Mouse (Mus musculus) kidney, postnatal 0 days (tissue): ENCODE measurements at regions not wholly inside any gene's neighbourhood (a gene's known extent, or its start where the extent isn't known, plus 50 kb on each side); places are given as distances from the start of the nearest gene placed in this dataset.

ENCODE experiments used
- ATAC-seq: fragments of 200-750 bp; cut with Nextera tagmentation; replicated peaks from 2 replicates; pipeline ENCODE4 v1.8.0; 2017; ENCODE audit warnings: low read depth, moderate number of reproducible peaks, moderate TSS enrichment, moderate library complexity; ENCODE audit not compliant: low FRiP score
- DNase-seq: peaks from one replicate; pipeline ENCODE4 v3.0.0-alpha.2; 2016; ENCODE audit warnings: low spot score
- H3K27ac ChIP-seq: fragments of 300-500 bp; sonication (generic); 2 replicates; pipeline ENCODE4 v1.5.1; 2014; ENCODE audit warnings: mild to moderate bottlenecking
- H3K27me3 ChIP-seq: fragments of 300-500 bp; sonication (generic); 2 replicates; pipeline ENCODE4 v1.6.1; 2014; ENCODE audit warnings: low read length, mixed read lengths; ENCODE audit not compliant: insufficient read depth
- H3K36me3 ChIP-seq: fragments of 300-500 bp; sonication (generic); 2 replicates; pipeline ENCODE4 v1.6.1; 2014; ENCODE audit warnings: low read length, mixed read lengths; ENCODE audit not compliant: insufficient read depth
- H3K4me1 ChIP-seq: fragments of 300-500 bp; sonication (generic); replicated peaks from 2 replicates; pipeline ENCODE4 v1.6.1; 2014; ENCODE audit warnings: antibody characterized with exemption, low read length, mixed read lengths; ENCODE audit not compliant: insufficient read depth
- H3K4me2 ChIP-seq: fragments of 300-500 bp; sonication (generic); 2 replicates; pipeline ENCODE4 v1.6.1; 2014; ENCODE audit warnings: mild to moderate bottlenecking, low read length, moderate library complexity, mixed read lengths
- H3K4me3 ChIP-seq: fragments of 300-500 bp; sonication (generic); replicated peaks from 2 replicates; pipeline ENCODE4 v1.5.1; 2014; ENCODE audit warnings: low read depth, low read length
- H3K9ac ChIP-seq: fragments of 300-500 bp; sonication (generic); 2 replicates; pipeline ENCODE4 v1.6.1; 2014; ENCODE audit warnings: low read depth, low read length
- H3K9me3 ChIP-seq: fragments of 300-500 bp; sonication (generic); replicated peaks from 2 replicates; pipeline ENCODE4 v1.6.1; 2016; ENCODE audit warnings: low read length, inconsistent platforms, mixed read lengths
- CTCF ChIP-seq: IDR thresholded peaks from 2 replicates; pipeline ENCODE4 v1.5.1; 2016; ENCODE audit warnings: antibody characterized with exemption, low read depth, mild to moderate bottlenecking, moderate library complexity
- WGBS: fragments of 180-500 bp; shearing (Covaris S2); extraction: QIAGEN DNeasy Blood & Tissue Kit; methylation state at CpG from one replicate; pipeline ENCODE4 v1.1.7; 2014; 5-methylcytosine and 5-hydroxymethylcytosine counted together

- DNase-seq = no peak
- no peak overlapping the region for H3K9ac ChIP-seq
- H3K4me1 ChIP-seq = no peaks in the 10 kb centered on the region
- ATAC-seq = no peak
- no peaks in the 10 kb centered on the region for H3K36me3 ChIP-seq
- 49% methylated on average over 8 of the region's 8 CpGs for WGBS
- no peak for TF ChIP-seq CTCF
- H3K27ac ChIP-seq = no peak overlapping the region
- H3K4me3 ChIP-seq = no peak overlapping the region
- no peak overlapping the region for H3K4me2 ChIP-seq
- no peaks in the 10 kb centered on the region for H3K27me3 ChIP-seq
- no peaks in the 10 kb centered on the region for H3K9me3 ChIP-seq
Observed at GRCm38 (mm10) chr6:139186431-139186830, 315.3 kb downstream of the Rergl start.

- no peak for TF ChIP-seq CTCF
Observed at GRCm38 (mm10) chr6:139160352-139160751, 341.4 kb downstream of the Rergl start.

GRCm38 (mm10) chr6:139159741-139160140, 342.0 kb downstream of the Rergl start:
- Histone ChIP-seq H3K9ac (no peak overlapping the region), H3K9me3 (no peaks in the 10 kb centered on the region), H3K4me2 (no peak overlapping the region), H3K36me3 (no peaks in the 10 kb centered on the region), H3K4me3 (no peak overlapping the region), H3K27ac (no peak overlapping the region), H3K27me3 (no peaks in the 10 kb centered on the region), H3K4me1 (no peaks in the 10 kb centered on the region)
- DNase-seq = no peak
- no peak for ATAC-seq
- WGBS = 77% methylated on average over 4 of the region's 4 CpGs
- TF ChIP-seq CTCF = no peak

More at GRCm38 (mm10) chr6:139160352-139160751, 341.4 kb downstream of the Rergl start:
- Histone ChIP-seq H3K9me3 (no peaks in the 10 kb centered on the region), H3K27ac (no peak overlapping the region), H3K36me3 (no peaks in the 10 kb centered on the region), H3K9ac (no peak overlapping the region), H3K4me1 (no peaks in the 10 kb centered on the region), H3K27me3 (no peaks in the 10 kb centered on the region), H3K4me2 (no peak overlapping the region), H3K4me3 (no peak overlapping the region)
- DNase-seq (no peak), ATAC-seq (no peak)
- WGBS = 86% methylated on average over 6 of the region's 6 CpGs

GRCm38 (mm10) chr6:139154802-139155201, 347.0 kb downstream of the Rergl start:
- Histone ChIP-seq H3K27ac (no peak overlapping the region), H3K4me3 (no peak overlapping the region), H3K36me3 (no peaks in the 10 kb centered on the region), H3K4me2 (no peak overlapping the region), H3K27me3 (no peaks in the 10 kb centered on the region), H3K4me1 (no peaks in the 10 kb centered on the region), H3K9me3 (no peaks in the 10 kb centered on the region), H3K9ac (no peak overlapping the region)
- 82% methylated on average over 1 of the region's 1 CpGs for WGBS
- ATAC-seq (no peak), DNase-seq (no peak)
- TF ChIP-seq CTCF = no peak

- no peak for ATAC-seq
- H3K4me1 ChIP-seq = no peaks in the 10 kb centered on the region
- H3K9me3 ChIP-seq = no peaks in the 10 kb centered on the region
- no peaks in the 10 kb centered on the region for H3K27me3 ChIP-seq
- no peak for DNase-seq
- H3K9ac ChIP-seq = no peak overlapping the region
- TF ChIP-seq CTCF = no peak
- H3K4me3 ChIP-seq = no peak overlapping the region
- H3K36me3 ChIP-seq = no peaks in the 10 kb centered on the region
- 71% methylated on average over 1 of the region's 6 CpGs for WGBS
- H3K27ac ChIP-seq = no peak overlapping the region
- H3K4me2 ChIP-seq = no peak overlapping the region
Observed at GRCm38 (mm10) chr6:139135693-139136092, 366.1 kb downstream of the Rergl start.

GRCm38 (mm10) chr6:139132083-139132679, 369.6 kb downstream of the Rergl start:
- WGBS = 88% methylated on average over 15 of the region's 15 CpGs

GRCm38 (mm10) chr6:139108263-139108662, 393.5 kb downstream of the Rergl start:
- Histone ChIP-seq H3K27me3 (no peaks in the 10 kb centered on the region), H3K4me2 (no peak overlapping the region), H3K9me3 (no peaks in the 10 kb centered on the region), H3K4me3 (no peak overlapping the region), H3K27ac (no peak overlapping the region), H3K9ac (no peak overlapping the region), H3K36me3 (no peaks in the 10 kb centered on the region), H3K4me1 (no peaks in the 10 kb centered on the region)
- no peak for ATAC-seq
- TF ChIP-seq CTCF = no peak
- 18% methylated on average over 6 of the region's 6 CpGs for WGBS
- peak; percentile 47 for DNase-seq

More at GRCm38 (mm10) chr6:139132083-139132679, 369.6 kb downstream of the Rergl start:
- Histone ChIP-seq H3K4me1 (no peaks in the 10 kb centered on the region), H3K4me3 (no peak overlapping the region), H3K4me2 (no peak overlapping the region), H3K9me3 (no peaks in the 10 kb centered on the region), H3K9ac (no peak overlapping the region), H3K27ac (no peak overlapping the region), H3K36me3 (no peaks in the 10 kb centered on the region), H3K27me3 (no peaks in the 10 kb centered on the region)
- ATAC-seq (no peak), DNase-seq (no peak)
- TF ChIP-seq CTCF = no peak
